Mouse (Mus musculus) embryonic facial prominence, embryonic 11.5 days (tissue): ENCODE measurements around the gene Vwa7. TPM values are rescaled to one million over a fixed set of nuclear protein-coding genes. Genes with fewer than 3 reads are reported as not detected.
A peak's percentile ranks its signal among the peaks of the same experiment; 100 is the strongest.
"Not testable (repeated sequence)": the region's sequence is repeated elsewhere in the genome, so short reads cannot be mapped to it uniquely, and the experiment has no call there.

Source experiments
- ATAC-seq: fragments of 200-750 bp; cut with Nextera tagmentation; replicated peaks from 2 replicates; pipeline ENCODE4 v1.8.0; 2017; ENCODE audit warnings: low read depth; ENCODE audit not compliant: insufficient number of reproducible peaks, low FRiP score, low TSS enrichment
- DNase-seq: peaks from one replicate; pipeline ENCODE4 v3.0.0-alpha.2; 2015; ENCODE audit warnings: low spot score
- H3K27ac ChIP-seq: fragments of 300-500 bp; sonication (generic); replicated peaks from 2 replicates; pipeline ENCODE4 v1.5.1; 2014; ENCODE audit warnings: mild to moderate bottlenecking, low read depth, low read length, control low read depth
- H3K27me3 ChIP-seq: fragments of 300-500 bp; sonication (generic); 2 replicates; pipeline ENCODE4 v1.6.1; 2014; ENCODE audit warnings: mild to moderate bottlenecking, low read length, moderate library complexity, mixed read lengths; ENCODE audit not compliant: control insufficient read depth, insufficient read depth
- H3K36me3 ChIP-seq: fragments of 300-500 bp; sonication (generic); replicated peaks from 2 replicates; pipeline ENCODE4 v1.6.1; 2014; ENCODE audit warnings: low read depth, mild to moderate bottlenecking, low read length, moderate library complexity, mixed read lengths; ENCODE audit not compliant: control insufficient read depth, insufficient read depth
- H3K4me1 ChIP-seq: fragments of 300-500 bp; sonication (generic); 2 replicates; pipeline ENCODE4 v1.6.1; 2014; ENCODE audit warnings: low read length, mixed read lengths; ENCODE audit not compliant: control insufficient read depth, insufficient read depth
- H3K4me2 ChIP-seq: fragments of 300-500 bp; sonication (generic); 2 replicates; pipeline ENCODE4 v1.6.1; 2014; ENCODE audit warnings: low read depth, mild to moderate bottlenecking, control low read depth, low read length, moderate library complexity
- H3K4me3 ChIP-seq: fragments of 300-500 bp; sonication (generic); 2 replicates; pipeline ENCODE4 v1.5.1; 2014; ENCODE audit warnings: low read depth, low read length, control low read depth
- H3K9ac ChIP-seq: fragments of 300-500 bp; sonication (generic); replicated peaks from 2 replicates; pipeline ENCODE4 v1.6.1; 2014; ENCODE audit warnings: mild to moderate bottlenecking, control low read depth, low read length
- H3K9me3 ChIP-seq: fragments of 300-500 bp; sonication (generic); replicated peaks from 2 replicates; pipeline ENCODE4 v1.6.1; 2016; ENCODE audit warnings: mild to moderate bottlenecking, low read length, inconsistent platforms, mixed read lengths; ENCODE audit not compliant: control insufficient read depth
- WGBS: fragments of 180-500 bp; shearing (Covaris S2); extraction: QIAGEN DNeasy Blood & Tissue Kit; methylation state at CpG from one replicate; pipeline ENCODE4 v1.1.7; 2014; 5-methylcytosine and 5-hydroxymethylcytosine counted together
- polyA plus RNA-seq: library from polyadenylated mRNA; unstranded; fragments of >200 nt; fragmentation: Nextera tagmentation; extraction: Ambion mirVana; gene quantifications from 2 replicates; pipeline ENCODE4 v1.2.1, GENCODE M21; 2014

Vwa7 gene
- polyA plus RNA-seq, 1 experiment from 2014 or later: 0.17 TPM

GRCm38 (mm10) chr17:34995927-34996326, 20.5 kb upstream of the Vwa7 start:
- not testable (repeated sequence) for H3K27ac ChIP-seq, ATAC-seq, H3K4me2 ChIP-seq, DNase-seq, H3K9me3 ChIP-seq, H3K4me1 ChIP-seq, H3K36me3 ChIP-seq, H3K4me3 ChIP-seq, H3K9ac ChIP-seq, H3K27me3 ChIP-seq
- 97% methylated on average over 4 of the region's 4 CpGs for WGBS

GRCm38 (mm10) chr17:34996411-34997141, 19.8 kb upstream of the Vwa7 start:
- H3K4me3 ChIP-seq: no peak overlapping the region
- no peaks in the 10 kb centered on the region for H3K36me3 ChIP-seq
- peak overlapping the region; percentile 22; the same call in 1 of the 2 replicates for H3K9ac ChIP-seq
- ATAC-seq (no peak), DNase-seq (no peak)
- no peaks in the 10 kb centered on the region for H3K9me3 ChIP-seq
- WGBS: 89% methylated on average over 12 of the region's 14 CpGs
- H3K27me3 ChIP-seq: no peaks in the 10 kb centered on the region
- H3K4me2 ChIP-seq: no peak overlapping the region
- no peaks in the 10 kb centered on the region; the same call in 1 of the 2 replicates for H3K4me1 ChIP-seq
- no peak overlapping the region for H3K27ac ChIP-seq

- Histone ChIP-seq H3K27me3 (no peaks in the 10 kb centered on the region), H3K4me2 (no peak overlapping the region), H3K27ac (no peak overlapping the region), H3K9me3 (no peaks in the 10 kb centered on the region), H3K36me3 (no peaks in the 10 kb centered on the region), H3K4me1 (no peaks in the 10 kb centered on the region; the same call in 1 of the 2 replicates), H3K9ac (no peak overlapping the region; the same call in 1 of the 2 replicates), H3K4me3 (no peak overlapping the region)
- ATAC-seq: no peak
- 82% methylated on average over 5 of the region's 5 CpGs for WGBS
- DNase-seq: no peak
Observed at GRCm38 (mm10) chr17:34997142-34997483, 19.3 kb upstream of the Vwa7 start.

- no peak overlapping the region; the same call in 1 of the 2 replicates for H3K4me2 ChIP-seq
- ATAC-seq (no peak), DNase-seq (no peak)
- 92% methylated on average over 15 of the region's 15 CpGs for WGBS
- no peaks in the 10 kb centered on the region for H3K9me3 ChIP-seq
- H3K9ac ChIP-seq: no peak overlapping the region
- H3K27me3 ChIP-seq: no peaks in the 10 kb centered on the region
- peaks cover 3% of the 10 kb centered on the region; the same call in 1 of the 2 replicates for H3K4me1 ChIP-seq
- no peak overlapping the region for H3K4me3 ChIP-seq
- H3K36me3 ChIP-seq: no peaks in the 10 kb centered on the region
- H3K27ac ChIP-seq: no peak overlapping the region
Observed at GRCm38 (mm10) chr17:34998526-34999430, 17.6 kb upstream of the Vwa7 start.

GRCm38 (mm10) chr17:34999871-35000716, 16.3 kb upstream of the Vwa7 start:
- Histone ChIP-seq H3K27ac (peak overlapping the region; percentile 96), H3K4me2 (peak overlapping the region; percentile 98), H3K9ac (peak overlapping the region; percentile 98), H3K4me3 (peak overlapping the region; percentile 89)
- WGBS: 27% methylated on average over 29 of the region's 32 CpGs
- peak; percentile 30 for DNase-seq
- H3K9me3 ChIP-seq, H3K36me3 ChIP-seq, H3K4me1 ChIP-seq, H3K27me3 ChIP-seq, ATAC-seq: not testable (repeated sequence)

GRCm38 (mm10) chr17:35000717-35001451, 15.5 kb upstream of the Vwa7 start, which contains the start of gene Vars:
Gene Vars, plus strand, starts transcription at chr17:35000987.
- H3K4me2 ChIP-seq: peak within 1 kb of the TSS; percentile 98
- WGBS: 0% methylated on average over 83 of the region's 83 CpGs
- no peaks in the 10 kb centered on the region for H3K9me3 ChIP-seq
- peak; percentile 93 for DNase-seq
- H3K9ac ChIP-seq: peak within 1 kb of the TSS; percentile 98
- H3K36me3 ChIP-seq: peaks cover 7% of the 10 kb centered on the region; the same call in 1 of the 2 replicates
- H3K4me3 ChIP-seq: peak within 1 kb of the TSS; percentile 89
- ATAC-seq: peak; percentile 88
- peak within 1 kb of the TSS; percentile 96 for H3K27ac ChIP-seq
- no peaks in the 10 kb centered on the region for H3K27me3 ChIP-seq
- H3K4me1 ChIP-seq: peaks cover 3% of the 10 kb centered on the region; the same call in 1 of the 2 replicates
